Mouse (Mus musculus): Measurements from ENCODE around the gene Rtf2.

DNA sequence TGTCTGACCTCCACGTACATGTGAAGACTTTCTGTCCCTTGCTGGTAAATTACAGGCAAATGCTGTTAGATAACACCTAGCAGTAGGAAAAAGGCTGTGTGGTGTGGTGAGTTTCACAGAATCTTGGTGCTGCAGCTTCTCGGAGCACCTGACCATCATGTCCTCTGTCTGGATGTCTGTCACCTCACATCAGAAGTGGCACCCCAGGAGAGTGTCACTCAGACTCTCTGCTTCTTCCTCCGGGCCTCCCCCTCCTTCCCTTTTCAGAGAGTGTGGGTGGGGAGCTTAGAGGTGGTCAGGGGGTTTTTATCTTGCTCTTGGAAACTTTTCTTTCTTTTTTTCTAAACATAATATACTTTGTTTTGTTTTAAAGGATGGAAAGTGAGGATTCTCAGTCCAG lies 35.3 kb upstream of the Rtf2 start:
- TF ChIP-seq CTCF (IDR thresholded peaks at IDR 0.05): no peak
- no peak for TF ChIP-seq EP300 (IDR thresholded peaks at IDR 0.05)
